Mouse (Mus musculus): ENCODE measurements at regions not wholly inside any gene's neighbourhood (a gene's known extent, or its start where the extent isn't known, plus 50 kb on each side); places are given as distances from the start of the nearest gene placed in this dataset.

- DNase-seq (ENCODE audit: low spot score in 2 of 2), result no peak
These were observed 94.8 kb downstream of the Rbm46 start for GRCm38 (mm10) chr3:82781464-82781863.

DNA sequence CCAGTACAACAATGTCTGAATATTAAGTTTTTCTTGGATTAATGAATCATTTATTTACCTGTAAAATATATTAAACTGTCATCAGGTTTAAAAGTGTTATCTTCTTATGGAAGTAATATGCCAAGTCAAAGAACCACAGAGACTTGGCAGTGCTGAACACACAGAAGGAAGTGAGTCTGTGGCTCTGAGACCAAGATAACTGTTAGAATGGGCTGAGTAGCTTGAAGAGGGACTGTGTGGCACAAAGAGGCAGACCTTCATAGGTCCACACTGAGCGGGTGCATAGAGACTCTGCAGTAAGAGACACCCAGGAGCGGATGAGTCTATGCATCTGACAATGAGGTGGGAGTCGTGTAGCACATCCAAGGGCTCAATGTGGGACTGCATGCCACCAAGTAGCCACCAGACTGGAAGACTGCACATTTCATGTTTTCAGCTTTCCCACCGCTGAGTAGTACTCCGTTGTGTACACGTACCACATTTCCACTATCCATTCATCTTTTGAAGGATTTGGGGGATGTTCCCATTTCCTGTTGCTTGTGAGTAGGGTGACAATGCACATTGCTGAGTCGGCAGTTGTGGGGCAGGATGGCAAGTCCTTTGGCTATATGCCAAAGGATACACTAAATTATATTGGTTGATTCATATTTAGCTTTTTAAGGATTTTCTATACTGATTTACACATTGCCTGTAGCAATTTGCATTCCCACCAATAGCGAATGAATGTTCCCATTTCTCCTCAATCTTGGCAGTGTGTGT is 105.6 kb downstream of the Rbm46 start:
- no peak for DNase-seq (ENCODE audit: low spot score in 2 of 2)

GRCm38 (mm10) chr3:82767484-82767883 is 108.8 kb downstream of the Rbm46 start:
- DNase-seq (ENCODE audit: low spot score in 2 of 2), result no peak

DNA sequence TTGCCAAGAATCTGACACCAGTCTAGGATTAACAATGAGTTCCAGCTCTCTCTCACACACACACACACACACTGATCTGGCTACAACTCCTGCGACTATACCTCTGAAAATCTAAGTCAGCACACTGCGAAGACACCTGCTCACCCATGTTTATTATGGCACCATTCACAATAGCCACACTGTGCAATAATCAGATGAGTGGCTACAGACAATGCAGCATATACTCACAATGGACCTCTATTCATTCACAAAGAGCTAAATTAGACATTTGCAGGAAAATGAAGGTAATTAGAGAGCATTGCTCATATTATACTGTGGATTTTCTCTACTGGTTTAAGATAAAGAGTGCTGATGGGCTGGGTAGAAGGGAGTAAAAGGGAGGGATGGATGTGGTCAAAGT is 116.3 kb downstream of the Rbm46 start:
- no peak for DNase-seq (ENCODE audit: low spot score in 2 of 2)

DNA sequence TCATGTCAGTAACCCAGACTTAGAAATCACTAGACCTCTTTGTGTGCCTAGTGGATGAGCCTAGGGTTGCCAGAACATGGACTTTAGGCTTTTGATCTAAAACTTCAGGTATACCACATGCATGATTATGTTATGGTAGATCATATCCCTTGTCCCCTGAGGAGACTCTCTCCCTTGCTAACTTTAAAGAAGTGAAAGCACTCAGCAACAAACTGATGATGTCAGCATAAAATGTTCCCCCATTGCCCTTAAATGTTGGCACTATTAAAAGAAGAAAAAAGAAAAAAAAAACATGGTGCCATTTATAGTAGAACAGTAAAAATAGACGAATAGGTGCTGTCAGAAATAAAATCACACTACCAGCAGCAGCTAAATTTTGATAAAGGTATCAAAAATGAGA is 117.3 kb downstream of the Rbm46 start:
- no peak for DNase-seq (ENCODE audit: low spot score in 2 of 2)

DNA sequence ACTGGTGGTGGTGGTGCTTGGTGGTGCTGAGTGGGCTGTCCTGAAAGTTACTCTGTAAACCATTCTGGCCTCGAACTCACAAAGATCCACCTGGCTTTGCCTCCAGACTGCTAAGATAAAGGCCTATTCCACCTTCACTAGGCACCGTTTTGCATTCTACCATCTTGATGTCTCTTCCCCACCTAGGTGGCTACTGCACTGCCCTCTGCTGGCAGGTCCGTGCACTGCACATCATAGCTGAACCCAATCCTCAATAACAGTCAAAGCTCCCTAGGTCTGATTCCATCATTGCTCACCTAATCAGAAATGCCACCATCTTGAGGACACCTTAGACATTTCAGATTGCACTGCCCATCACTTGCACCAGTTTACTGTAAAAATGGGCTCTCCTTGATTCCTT is 150.7 kb downstream of the Rbm46 start:
- peak; percentile 43 to 55 for DNase-seq (ENCODE audit: low spot score in 2 of 2)

GRCm38 (mm10) chr3:82707628-82708027 is 159.7 kb upstream of the Npy2r start:
- DNase-seq (ENCODE audit: low spot score in 2 of 2), result no peak

GRCm38 (mm10) chr3:82692131-82692530 is 144.2 kb upstream of the Npy2r start:
- no peak for DNase-seq (ENCODE audit: low spot score in 2 of 2)

GRCm38 (mm10) chr3:82656159-82656874 is 108.4 kb upstream of the Npy2r start:
- no peak for DNase-seq (ENCODE audit: low spot score in 2 of 2)

GRCm38 (mm10) chr3:82652346-82652745 is 104.5 kb upstream of the Npy2r start:
- DNase-seq (ENCODE audit: low spot score in 2 of 2), result no peak

GRCm38 (mm10) chr3:82640052-82640451 is 92.2 kb upstream of the Npy2r start:
- DNase-seq (ENCODE audit: low spot score in 2 of 2), result no peak

DNA sequence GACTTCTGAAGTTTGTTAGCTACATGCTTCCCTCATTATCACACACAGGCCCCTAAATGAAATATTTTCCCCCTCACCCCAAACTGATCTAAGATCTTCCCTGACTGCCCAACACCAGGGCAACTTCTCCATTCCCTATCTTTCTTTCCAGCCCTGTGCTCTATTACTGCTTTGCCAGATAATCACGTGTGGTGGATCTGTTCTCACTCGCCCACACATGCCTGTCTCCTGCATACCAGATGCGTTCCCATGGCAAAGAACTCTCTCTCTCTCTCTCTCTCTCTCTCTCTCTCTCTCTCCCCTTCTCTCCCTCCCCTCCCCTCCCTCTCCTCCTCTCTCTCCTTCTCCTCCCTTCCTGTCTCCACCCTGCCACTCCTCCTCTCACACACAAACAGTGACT is 88.8 kb upstream of the Npy2r start:
- DNase-seq (ENCODE audit: low spot score in 2 of 2), result no peak

DNA sequence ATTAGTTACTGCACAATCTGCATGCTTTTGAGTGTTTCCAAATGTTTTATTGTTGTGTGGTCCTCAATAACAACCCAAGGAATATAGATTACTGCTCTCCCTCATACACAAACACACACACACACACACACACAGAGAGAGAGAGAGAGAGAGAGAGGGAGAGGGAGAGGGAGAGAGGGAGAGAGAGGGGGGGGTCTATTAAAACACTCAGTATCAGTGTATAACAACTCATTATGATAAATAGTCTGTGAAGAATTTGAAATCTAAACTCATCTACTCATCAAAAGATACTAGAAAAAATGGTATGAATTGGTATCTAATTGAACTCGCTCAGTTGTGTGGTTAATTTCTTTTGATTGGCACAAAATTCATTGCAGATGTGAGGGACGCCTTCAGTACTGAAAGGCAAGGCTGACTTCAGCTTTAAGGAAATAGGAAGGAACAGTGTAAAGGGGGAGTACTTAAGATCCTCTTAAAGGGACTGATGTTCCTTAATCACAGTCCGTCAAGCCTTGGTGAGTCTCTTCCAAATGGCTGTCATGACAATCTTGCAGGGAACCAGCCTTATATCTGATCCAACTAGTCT is 72.6 kb upstream of the Npy2r start:
- DNase-seq (ENCODE audit: low spot score in 2 of 2), result no peak

DNA sequence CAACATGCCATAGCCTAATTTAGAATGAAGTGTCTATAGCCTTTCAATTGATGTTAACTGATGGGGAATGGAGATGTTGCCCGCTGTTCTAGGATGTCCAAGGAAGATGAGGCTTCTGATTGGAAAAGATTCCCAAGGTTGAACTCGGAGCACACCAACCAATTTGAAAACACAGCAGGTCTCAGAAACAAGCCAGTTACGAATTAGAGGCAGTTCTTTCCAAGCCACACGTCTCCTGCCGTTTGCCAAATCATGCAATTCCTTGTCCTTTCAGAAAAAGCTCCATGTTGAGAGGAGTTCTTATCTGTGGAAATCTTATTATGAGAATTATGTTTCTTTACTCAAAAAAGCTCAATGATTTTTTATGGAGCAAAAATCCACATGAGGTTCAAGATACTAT is 71.5 kb upstream of the Npy2r start:
- DNase-seq (ENCODE audit: low spot score in 2 of 2), result peak in 1 of 2 experiments; percentile 2

- no peak for DNase-seq (ENCODE audit: low spot score in 2 of 2)
These were observed 54.0 kb upstream of the Npy2r start for GRCm38 (mm10) chr3:82601880-82602279.

GRCm38 (mm10) chr3:82598656-82599055 is 50.8 kb upstream of the Npy2r start:
- peak in 1 of 2 experiments; percentile 23 for DNase-seq (ENCODE audit: low spot score in 2 of 2)

Data from cerebellum, postnatal 4 days (tissue).